17 mouse cellular contexts compared by ENCODE assay signal in the genomic region with DNA sequence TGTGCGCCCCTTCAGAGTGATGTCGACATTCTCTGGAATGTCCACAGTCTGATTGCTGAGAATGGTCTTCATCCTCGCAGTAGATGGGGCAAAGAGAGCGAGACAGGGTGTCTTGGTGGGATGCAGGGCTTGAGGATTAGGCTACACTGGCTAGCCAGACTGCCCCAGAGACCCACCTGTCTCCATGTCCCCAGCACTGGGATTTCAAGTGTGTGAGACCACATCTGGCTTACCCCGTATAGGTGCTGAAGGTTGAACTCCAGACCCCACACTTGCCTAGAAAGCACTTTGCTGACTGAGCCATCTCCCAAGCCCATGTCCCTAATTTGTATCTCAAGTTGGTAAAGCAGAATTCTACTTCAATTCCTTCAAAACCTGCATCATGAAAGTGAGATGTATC. TPM values are rescaled to one million over a fixed set of nuclear protein-coding genes. Genes with fewer than 3 reads are reported as not detected.
DNase-seq lines count a peak whose midpoint lies in the region.
"Had no signal": no experiment of that assay in that cellular context is flagged by ENCODE, and none has a peak within 500 bp of the region (broad histone marks: within the 10 kb centered on the region; RNA-seq: fewer than 3 reads in every experiment).

No protein-coding gene starts in this region.

- DNase-seq in heart, adult 11 months = peak; percentile 55
- DNase-seq in heart, postnatal 10 days = no peak
- peak; percentile 63 for DNase-seq in heart, embryonic 10.5 days (ENCODE audit: low spot score)
- no peak for DNase-seq in heart, postnatal 36 days
- DNase-seq: adrenal gland, adult 2 months; adrenal gland, adult 8-10 months; adrenal gland, postnatal 10 days; adrenal gland, postnatal 14 days; adrenal gland, postnatal 25 days; adrenal gland, postnatal 36 days; B cell, adult 2 months; cerebellum, adult 11 months; cerebellum, adult 11-12 months; cerebellum, adult 18-20 months had no signal

- no peaks in the 10 kb centered on the region for H3K4me1 ChIP-seq in heart, embryonic 10.5 days

- H3K9me3 ChIP-seq in heart, embryonic 10.5 days = no peaks in the 10 kb centered on the region

- no peak overlapping the region for H3K27ac ChIP-seq in heart, embryonic 10.5 days

- H3K36me3 ChIP-seq in heart, embryonic 10.5 days = no peaks in the 10 kb centered on the region
- H3K36me3 ChIP-seq: G1E had no signal

- H3K27me3 ChIP-seq in heart, embryonic 10.5 days (ENCODE audit: insufficient read depth, poor library complexity, severe bottlenecking) = no peaks in the 10 kb centered on the region
- H3K27me3 ChIP-seq: CH12.LX, Patski had no signal

- intact Hi-C loops in heart, postnatal 10 days (cut with DNase I) = no loop called here
- intact Hi-C loops in heart, postnatal 36 days (cut with DNase I) = no loop called here

- 80% methylated on average over 5 of the region's 5 CpGs for WGBS in heart, embryonic 10.5 days

- no peak overlapping the region for H3K4me3 ChIP-seq in heart, embryonic 10.5 days

RNA-seq across cellular contexts. Expression of a gene that starts 43.0 kb away (rescaled TPM):
- total RNA-seq in heart, postnatal 10 days (2021) = 100 to 1,000 TPM; 124 to 128 TPM
- 61.3 and 67.0 TPM in 2 replicates for polyA plus RNA-seq in heart, embryonic 10.5 days (2016; fragmentation: Nextera tagmentation; extraction: Ambion mirVana)
- 100 to 1,000 TPM; 164 to 183 TPM for total RNA-seq in heart, postnatal 36 days (2021)

Comparison
In these comparisons a context has a peak if more than half of its experiments do, and no peak if none do; other contexts are left out.
1. DNase-seq: peak in heart, adult 11 months (single experiment) and heart, embryonic 10.5 days (single experiment); none in heart, postnatal 10 days (0 of 2) and heart, postnatal 36 days (0 of 2).